Mouse (Mus musculus) heart, adult 2 months (tissue): Measurements from ENCODE around the gene Gabrb1. TPM values are rescaled to one million over a fixed set of nuclear protein-coding genes. Genes with fewer than 3 reads are reported as not detected.

Source experiments
- DNase-seq, 2 experiments: peaks; one replicate each; pipeline ENCODE4 v3.0.0; 2021
- H3K27ac ChIP-seq: fragments of 200-600 bp; 2 replicates; pipeline ENCODE4 v1.8.1; 2022
- H3K27me3 ChIP-seq: fragments of 200-500 bp; 2 replicates; pipeline ENCODE4 v1.6.1; 2012; ENCODE audit warnings: mild to moderate bottlenecking, low read length, inconsistent platforms, mixed read lengths; ENCODE audit not compliant: control insufficient read depth, insufficient read depth
- H3K36me3 ChIP-seq: fragments of 200-500 bp; 2 replicates; pipeline ENCODE4 v1.6.1; 2012; ENCODE audit warnings: low read length, inconsistent platforms; ENCODE audit not compliant: control insufficient read depth, insufficient read depth
- H3K4me1 ChIP-seq: fragments of 200-500 bp; 2 replicates; pipeline ENCODE4 v1.6.1; 2011; ENCODE audit warnings: low read length; ENCODE audit not compliant: control insufficient read depth, insufficient read depth
- H3K4me3 ChIP-seq: fragments of 200-600 bp; 2 replicates; pipeline ENCODE4 v1.8.1; 2022
- H3K79me2 ChIP-seq: fragments of 200-500 bp; replicated peaks from 2 replicates; pipeline ENCODE4 v1.6.1; 2012; ENCODE audit warnings: mild to moderate bottlenecking, inconsistent platforms, low read length, moderate library complexity, mixed read lengths; ENCODE audit not compliant: control insufficient read depth, insufficient read depth
- H3K9ac ChIP-seq: fragments of 200-500 bp; 2 replicates; pipeline ENCODE4 v1.6.1; 2012; ENCODE audit warnings: low read depth, mild to moderate bottlenecking, control low read depth, inconsistent platforms, low read length, mixed read lengths
- CTCF ChIP-seq: fragments of 200-600 bp; IDR thresholded peaks from 2 replicates; pipeline ENCODE4 v1.8.1; 2022; ENCODE audit warnings: antibody characterized with exemption, mild to moderate bottlenecking, moderate library complexity
- EP300 ChIP-seq: fragments of 200-500 bp; IDR thresholded peaks from 2 replicates; pipeline ENCODE4 v1.6.1; 2011; ENCODE audit warnings: low read depth, low read length, control low read depth; ENCODE audit not compliant: insufficient read depth
- POLR2A ChIP-seq: fragments of 200-500 bp; IDR thresholded peaks from 2 replicates; pipeline ENCODE4 v1.6.1; 2011; ENCODE audit warnings: mild to moderate bottlenecking, low read depth, low read length, control low read depth; ENCODE audit not compliant: insufficient read depth
- WGBS: fragments of 180-500 bp; shearing (Covaris S2); methylation state at CpG from one replicate; pipeline ENCODE4 v1.1.7; 2018; 5-methylcytosine and 5-hydroxymethylcytosine counted together
- intact Hi-C: fragments of 180-260 bp; cut with DNase I; formaldehyde crosslinking; loops from one replicate; pipeline ENCODE4 v1.15.1; 2025
- polyA plus RNA-seq: library from polyadenylated mRNA; depleted of rRNA; stranded (reverse); fragments of >200 nt; gene quantifications from 2 replicates; pipeline ENCODE4 v1.2.3, GENCODE M21; 2012
- total RNA-seq, 2 experiments: library from RNA; stranded (reverse); gene quantifications; 2 replicates each; pipeline ENCODE4 v1.2.3; 2021

Gene Gabrb1
- total and polyA plus RNA-seq, 3 experiments = not detected

DNA sequence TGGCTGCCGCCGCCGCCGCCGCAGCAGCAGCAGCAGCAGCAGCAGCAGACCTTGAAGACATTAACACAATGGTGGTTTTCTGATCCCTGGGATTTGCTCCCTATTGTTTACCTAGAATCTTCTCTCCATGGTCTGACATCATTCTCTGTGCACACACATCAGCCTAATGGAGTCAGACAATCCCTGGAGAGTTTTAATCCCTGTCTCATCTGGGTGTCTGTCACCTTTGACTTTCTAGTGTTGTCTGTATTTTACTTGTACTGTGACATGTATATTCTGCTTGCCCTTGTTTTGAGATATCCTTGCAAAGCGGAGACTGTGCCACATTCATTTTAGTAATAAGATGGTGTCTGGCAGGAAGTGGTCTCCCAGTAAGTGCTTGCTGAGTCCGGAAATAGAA, 517.6 kb downstream of the Gabrb1 start:
- no peak for DNase-seq
- TF ChIP-seq POLR2A (no peak), CTCF (no peak), EP300 (no peak)
- peaks cover 1% of the 10 kb centered on the region; the same call in 1 of the 2 replicates for H3K4me1 ChIP-seq
- H3K27ac ChIP-seq = no peak overlapping the region
- intact Hi-C loops = loop anchor here (10.0 kb wide), 1 partner anchor 539 kb away; no protein-coding TSS in a partner anchor
- H3K27me3 ChIP-seq = no peaks in the 10 kb centered on the region
- H3K79me2 ChIP-seq = no peaks in the 10 kb centered on the region
- H3K4me3 ChIP-seq = no peak overlapping the region
- WGBS = 32% methylated on average over 7 of the region's 7 CpGs
- no peaks in the 10 kb centered on the region for H3K36me3 ChIP-seq
- H3K9ac ChIP-seq = no peak overlapping the region

DNA sequence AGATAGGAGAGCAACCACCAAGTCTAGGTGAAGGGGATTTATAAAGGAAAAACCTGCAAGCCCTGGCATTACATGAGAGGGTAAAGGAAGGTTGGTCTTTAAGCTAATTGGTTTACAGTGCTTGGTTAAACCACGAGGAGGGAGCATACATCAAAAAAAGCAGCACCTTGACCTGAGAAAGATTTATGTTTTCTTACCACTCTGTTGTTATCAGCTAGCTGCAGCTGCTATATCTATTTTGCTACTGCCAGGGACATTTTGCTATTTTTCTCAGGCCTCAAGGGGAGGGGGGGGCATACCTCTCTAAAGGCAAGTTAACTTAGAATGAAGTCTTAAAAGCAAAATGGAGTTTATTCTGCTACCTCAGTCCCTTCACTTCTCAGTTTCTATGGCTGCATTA, 523.3 kb downstream of the Gabrb1 start:
- peaks cover 3% of the 10 kb centered on the region for H3K4me1 ChIP-seq
- no peaks in the 10 kb centered on the region for H3K27me3 ChIP-seq
- H3K4me3 ChIP-seq = no peak overlapping the region
- H3K27ac ChIP-seq = no peak overlapping the region
- WGBS = 48% methylated on average over 1 of the region's 1 CpGs
- H3K9ac ChIP-seq = no peak overlapping the region
- intact Hi-C loops = no loop called here
- no peaks in the 10 kb centered on the region for H3K36me3 ChIP-seq
- DNase-seq = no peak
- H3K79me2 ChIP-seq = no peaks in the 10 kb centered on the region
- TF ChIP-seq EP300 = no peak
- TF ChIP-seq POLR2A = no peak
- no peak for TF ChIP-seq CTCF

- no peaks in the 10 kb centered on the region for H3K79me2 ChIP-seq
- peaks cover 3% of the 10 kb centered on the region for H3K4me1 ChIP-seq
- H3K9ac ChIP-seq = no peak overlapping the region
- peak in 1 of 2 experiments; percentile 63 for DNase-seq
- intact Hi-C loops = no loop called here
- TF ChIP-seq EP300 (no peak), CTCF (no peak), POLR2A (0 out of 2 replicates have a peak, but pooled peaks have one; percentile 37)
- 66% methylated on average over 4 of the region's 4 CpGs for WGBS
- no peak overlapping the region for H3K4me3 ChIP-seq
- H3K36me3 ChIP-seq = no peaks in the 10 kb centered on the region
- no peak overlapping the region for H3K27ac ChIP-seq
- H3K27me3 ChIP-seq = no peaks in the 10 kb centered on the region
Measured at GRCm38 (mm10) chr5:72182804-72183203, 524.9 kb downstream of the Gabrb1 start.

DNA sequence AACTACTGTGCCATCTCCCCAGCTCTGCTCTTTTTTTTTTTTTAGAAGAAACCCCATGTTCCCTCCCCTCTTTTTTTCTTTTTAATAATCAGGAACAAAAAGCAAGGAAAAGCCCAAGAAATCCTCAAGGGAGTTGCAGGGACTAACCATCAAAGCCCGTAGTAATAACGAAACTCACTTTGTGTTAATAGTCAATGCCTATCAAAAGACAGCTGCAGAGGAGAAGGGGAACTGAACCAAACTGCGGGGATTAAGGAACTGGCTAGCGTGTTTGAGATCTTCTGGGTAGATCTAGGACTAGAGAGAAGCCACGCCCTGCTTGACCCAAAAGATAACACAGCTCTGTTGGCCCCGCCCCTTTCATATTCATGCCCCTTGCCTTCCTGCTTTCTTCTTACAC, 526.0 kb downstream of the Gabrb1 start:
- no peaks in the 10 kb centered on the region for H3K36me3 ChIP-seq
- H3K27ac ChIP-seq = no peak overlapping the region
- intact Hi-C loops = no loop called here
- H3K27me3 ChIP-seq = no peaks in the 10 kb centered on the region
- H3K79me2 ChIP-seq = no peaks in the 10 kb centered on the region
- no peak overlapping the region for H3K4me3 ChIP-seq
- peaks cover 3% of the 10 kb centered on the region for H3K4me1 ChIP-seq
- TF ChIP-seq EP300 (no peak), CTCF (no peak), POLR2A (no peak)
- 78% methylated on average over 6 of the region's 6 CpGs for WGBS
- DNase-seq = peak in 1 of 2 experiments; percentile 64
- no peak overlapping the region for H3K9ac ChIP-seq

DNA sequence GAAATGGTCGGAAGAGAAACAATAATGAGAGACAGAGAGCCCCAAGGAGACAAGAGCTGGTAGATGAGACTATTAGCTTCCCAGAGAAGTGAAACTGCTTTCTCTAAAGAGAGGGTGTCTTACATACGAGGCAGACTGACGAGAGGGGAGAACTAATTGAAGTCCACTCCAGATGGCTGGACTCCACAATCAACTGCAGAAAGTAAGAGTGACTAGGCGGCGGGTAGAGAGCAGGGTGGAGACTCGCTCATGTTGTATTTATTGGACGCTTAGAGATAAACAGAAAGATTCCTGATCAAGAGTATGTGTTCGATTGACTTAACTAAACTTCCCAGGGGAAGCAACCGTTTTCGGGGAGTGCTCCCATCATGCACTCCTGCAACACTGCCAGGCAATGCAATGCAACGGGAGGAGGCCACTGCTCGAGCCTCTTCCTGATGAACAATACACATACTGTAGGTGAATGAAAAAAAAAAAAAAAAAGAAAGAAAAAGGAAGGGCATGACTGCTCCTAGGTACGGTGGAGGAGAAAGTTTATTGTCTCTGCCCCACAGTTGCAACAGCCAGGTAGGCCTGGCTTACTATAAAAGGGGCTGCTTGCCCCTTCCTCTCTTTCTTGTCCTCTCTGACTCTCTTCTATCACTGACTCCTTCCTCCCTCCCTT, 526.7 kb downstream of the Gabrb1 start:
- H3K4me3 ChIP-seq = no peak overlapping the region

GRCm38 (mm10) chr5:72191154-72191553, 533.2 kb downstream of the Gabrb1 start:
- 53% methylated on average over 7 of the region's 7 CpGs for WGBS
- H3K4me3 ChIP-seq = no peak overlapping the region
- no peaks in the 10 kb centered on the region for H3K36me3 ChIP-seq
- no peak overlapping the region for H3K9ac ChIP-seq
- H3K27ac ChIP-seq = no peak overlapping the region
- DNase-seq = no peak
- TF ChIP-seq POLR2A = no peak
- TF ChIP-seq CTCF = no peak
- no peak for TF ChIP-seq EP300
- no peaks in the 10 kb centered on the region for H3K79me2 ChIP-seq
- no peaks in the 10 kb centered on the region for H3K27me3 ChIP-seq
- intact Hi-C loops = no loop called here
- no peaks in the 10 kb centered on the region for H3K4me1 ChIP-seq

More for the DNA sequence above, 526.7 kb downstream of the Gabrb1 start:
- Histone ChIP-seq H3K36me3 (no peaks in the 10 kb centered on the region), H3K79me2 (no peaks in the 10 kb centered on the region), H3K27ac (no peak overlapping the region), H3K4me1 (peaks cover 3% of the 10 kb centered on the region), H3K27me3 (no peaks in the 10 kb centered on the region), H3K9ac (no peak overlapping the region)
- TF ChIP-seq EP300 (no peak), CTCF (no peak), POLR2A (no peak)
- 74% methylated on average over 13 of the region's 13 CpGs for WGBS
- intact Hi-C loops = no loop called here
- DNase-seq = no peak
